Mouse (Mus musculus): ENCODE results near the gene Arsa. TPM values are rescaled to one million over a fixed set of nuclear protein-coding genes. Genes with fewer than 3 reads are reported as not detected.
A peak's percentile ranks its signal among the peaks of the same experiment; 100 is the strongest.

Gene Arsa
- polyA plus RNA-seq, 1 experiment: 221 TPM

DNA sequence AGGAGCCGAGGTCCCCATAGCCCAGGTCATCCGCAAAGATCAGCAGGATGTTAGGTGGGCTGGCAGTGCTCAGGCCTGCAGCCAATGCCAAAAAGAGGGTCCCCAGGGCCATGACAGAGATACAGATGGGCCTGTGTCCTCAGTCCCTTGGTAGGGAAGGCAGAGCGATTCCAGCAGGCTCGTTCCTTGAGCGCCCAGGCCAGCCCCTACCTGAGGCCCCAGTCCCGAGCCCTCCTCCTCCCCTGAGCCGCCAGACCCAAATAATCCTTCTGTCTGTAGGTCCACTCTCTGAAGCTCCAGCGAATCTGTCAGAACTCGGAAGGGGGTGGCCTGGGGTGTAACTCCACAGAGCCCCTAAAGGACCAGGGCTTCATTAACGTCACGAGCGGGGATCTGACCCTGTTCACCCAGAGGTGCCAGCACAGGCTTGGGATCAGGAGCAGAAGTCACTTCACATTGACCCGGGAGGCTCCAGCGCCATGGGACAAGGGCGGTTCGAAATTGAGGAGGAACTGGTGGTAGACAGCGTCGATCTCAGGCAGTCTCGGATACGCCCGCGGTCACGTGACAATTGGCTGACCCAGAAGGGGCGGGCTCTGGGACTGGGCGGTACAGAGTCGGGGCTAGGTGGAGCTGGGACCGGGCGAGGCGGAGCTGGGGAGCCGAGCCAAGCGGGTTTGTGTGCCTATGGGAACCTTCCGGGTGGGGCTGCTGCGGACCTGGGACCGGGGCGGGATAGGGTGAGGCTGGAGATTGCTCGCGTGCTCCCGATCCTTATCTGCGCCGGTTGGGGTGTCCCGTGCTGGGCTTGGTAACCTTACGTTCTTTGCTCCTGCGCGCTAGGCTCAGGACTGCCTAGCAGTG lies 1.4 kb downstream of the Arsa start:
- Histone ChIP-seq H3K4me3 (ENCODE audit: control insufficient read depth, low read depth, low read length) (peak overlapping the region; percentile 79), H3K27ac (ENCODE audit: control insufficient read depth, insufficient read depth, low read depth, low read length) (peak overlapping the region; percentile 63), H3K27me3 (ENCODE audit: control insufficient read depth, insufficient read depth, low read length) (no peaks in the 10 kb centered on the region), H3K36me3 (ENCODE audit: control insufficient read depth, insufficient read depth, low read length) (peaks cover 1% of the 10 kb centered on the region; the same call in 1 of the 2 replicates), H3K4me1 (ENCODE audit: control insufficient read depth, insufficient read depth, low read length) (peaks cover 27% of the 10 kb centered on the region)
- TF ChIP-seq CTCF (IDR thresholded peaks at IDR 0.05; ENCODE audit: control insufficient read depth, insufficient read depth, insufficient replicate concordance, low read depth, low read length) (no peak), POLR2A (IDR thresholded peaks at IDR 0.05; ENCODE audit: control insufficient read depth, low read depth, low read length) (peak; percentile 63)

DNA sequence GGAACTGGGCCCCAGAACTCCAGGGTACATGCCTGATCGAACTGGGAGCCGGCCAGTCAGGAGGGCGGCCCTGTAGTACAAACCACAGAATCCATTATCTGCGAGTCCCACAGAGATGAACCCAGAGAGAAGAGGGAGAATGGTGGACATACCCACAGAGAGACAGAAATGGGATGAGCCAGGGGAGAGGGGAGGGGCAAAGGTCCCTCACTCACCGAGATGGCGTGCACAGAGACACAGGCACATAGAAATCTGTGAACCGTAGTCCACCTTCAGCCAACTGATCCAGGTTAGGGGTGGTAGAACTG lies 2.0 kb downstream of the Arsa start:
- peaks cover 26% of the 10 kb centered on the region for H3K4me1 ChIP-seq (ENCODE audit: control insufficient read depth, insufficient read depth, low read length)
- peak overlapping the region; percentile 63 for H3K27ac ChIP-seq (ENCODE audit: control insufficient read depth, insufficient read depth, low read depth, low read length)
- H3K4me3 ChIP-seq (ENCODE audit: control insufficient read depth, low read depth, low read length): peak overlapping the region; percentile 79
- TF ChIP-seq POLR2A (IDR thresholded peaks at IDR 0.05; ENCODE audit: control insufficient read depth, low read depth, low read length) (no peak), CTCF (IDR thresholded peaks at IDR 0.05; ENCODE audit: control insufficient read depth, insufficient read depth, insufficient replicate concordance, low read depth, low read length) (no peak)
- H3K27me3 ChIP-seq (ENCODE audit: control insufficient read depth, insufficient read depth, low read length): no peaks in the 10 kb centered on the region
- peaks cover 1% of the 10 kb centered on the region; the same call in 1 of the 2 replicates for H3K36me3 ChIP-seq (ENCODE audit: control insufficient read depth, insufficient read depth, low read length)

DNA sequence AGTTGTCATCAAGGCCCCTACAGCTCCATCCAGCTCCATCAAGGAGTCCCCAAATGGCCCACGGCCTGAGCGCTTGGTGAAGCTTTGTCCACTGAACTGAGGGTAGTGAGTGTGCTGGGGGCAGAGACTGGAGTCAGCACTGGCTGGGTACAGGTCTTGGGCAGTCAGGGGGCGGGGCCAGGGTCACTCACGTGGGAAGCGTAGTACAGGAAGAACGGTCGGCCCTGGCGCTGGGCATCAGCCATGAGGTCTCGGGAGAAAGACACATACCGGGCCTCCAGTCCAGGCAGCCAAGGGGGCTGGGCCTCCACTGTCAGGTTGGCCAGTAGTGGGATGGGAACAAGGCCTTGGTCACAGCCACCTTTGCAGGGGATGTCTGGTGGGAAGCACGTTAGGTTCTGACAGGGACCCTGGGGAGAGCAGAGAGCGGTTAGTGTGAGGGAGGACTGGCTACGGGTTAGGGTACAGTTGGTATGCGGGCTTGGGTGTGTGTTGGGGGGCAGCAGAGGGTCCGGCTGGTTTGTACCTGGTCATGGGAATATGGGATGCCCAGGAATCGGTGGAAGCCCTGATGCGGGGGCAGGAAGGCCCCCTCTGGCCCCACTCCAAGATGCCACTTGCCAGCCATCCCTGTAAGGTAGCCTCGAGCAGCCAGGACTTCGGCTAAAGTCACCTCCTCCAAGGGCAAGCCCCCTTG lies 2.5 kb downstream of the Arsa start:
- Histone ChIP-seq H3K4me3 (ENCODE audit: control insufficient read depth, low read depth, low read length) (peak overlapping the region; percentile 79), H3K27me3 (ENCODE audit: control insufficient read depth, insufficient read depth, low read length) (no peaks in the 10 kb centered on the region), H3K27ac (ENCODE audit: control insufficient read depth, insufficient read depth, low read depth, low read length) (peak overlapping the region; percentile 63), H3K4me1 (ENCODE audit: control insufficient read depth, insufficient read depth, low read length) (peaks cover 25% of the 10 kb centered on the region), H3K36me3 (ENCODE audit: control insufficient read depth, insufficient read depth, low read length) (peaks cover 1% of the 10 kb centered on the region; the same call in 1 of the 2 replicates)
- TF ChIP-seq CTCF (IDR thresholded peaks at IDR 0.05; ENCODE audit: control insufficient read depth, insufficient read depth, insufficient replicate concordance, low read depth, low read length) (no peak), POLR2A (IDR thresholded peaks at IDR 0.05; ENCODE audit: control insufficient read depth, low read depth, low read length) (peak; percentile 22; the same call in 1 of the 2 replicates)

DNA sequence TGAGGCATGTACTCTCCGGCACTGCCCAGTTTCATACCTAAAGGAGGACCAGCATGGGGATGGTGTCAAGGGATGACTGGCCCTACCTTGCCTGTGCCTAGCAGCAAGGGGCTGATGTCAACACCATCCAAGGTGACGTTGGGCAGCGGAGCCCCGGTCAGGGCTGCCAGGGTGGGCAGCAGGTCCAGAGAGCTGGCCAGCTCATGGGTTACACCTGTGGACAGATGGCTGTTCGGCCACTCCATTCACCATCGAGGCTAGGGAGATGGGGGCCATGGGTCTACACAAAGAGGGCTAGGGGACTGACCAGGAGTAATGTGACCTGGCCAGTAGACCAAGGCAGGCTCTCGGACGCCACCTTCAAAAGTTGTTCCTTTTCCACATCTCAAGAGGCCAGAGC lies 3.3 kb downstream of the Arsa start:
- no peaks in the 10 kb centered on the region for H3K27me3 ChIP-seq (ENCODE audit: control insufficient read depth, insufficient read depth, low read length)

DNA sequence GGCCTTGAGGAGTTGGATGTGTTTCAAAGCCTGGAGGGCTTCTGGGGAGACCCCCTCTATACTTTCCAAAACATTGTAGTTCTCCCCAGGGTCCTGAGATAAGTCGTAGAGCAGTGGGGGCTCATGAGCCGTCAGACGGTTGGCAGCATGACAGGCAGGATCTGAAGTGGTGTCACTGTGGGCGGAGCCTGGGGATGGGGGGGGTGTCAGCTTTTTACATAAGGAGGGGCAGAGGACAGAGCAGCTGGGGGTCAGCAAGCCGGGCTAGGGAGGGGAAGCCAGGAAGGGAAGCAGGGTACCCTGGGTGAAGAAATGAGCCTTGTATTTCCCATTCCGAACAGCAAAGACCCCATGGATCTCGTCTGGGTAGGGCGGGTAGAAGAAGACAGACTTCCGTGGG lies 3.9 kb downstream of the Arsa start:
- Histone ChIP-seq H3K27ac (ENCODE audit: control insufficient read depth, insufficient read depth, low read depth, low read length) (no peak overlapping the region), H3K36me3 (ENCODE audit: control insufficient read depth, insufficient read depth, low read length) (peaks cover 1% of the 10 kb centered on the region; the same call in 1 of the 2 replicates), H3K4me1 (ENCODE audit: control insufficient read depth, insufficient read depth, low read length) (peaks cover 25% of the 10 kb centered on the region), H3K27me3 (ENCODE audit: control insufficient read depth, insufficient read depth, low read length) (no peaks in the 10 kb centered on the region), H3K4me3 (ENCODE audit: control insufficient read depth, low read depth, low read length) (no peak overlapping the region)
- no peak for TF ChIP-seq POLR2A (IDR thresholded peaks at IDR 0.05; ENCODE audit: control insufficient read depth, low read depth, low read length)
- no peak for TF ChIP-seq CTCF (IDR thresholded peaks at IDR 0.05; ENCODE audit: control insufficient read depth, insufficient read depth, insufficient replicate concordance, low read depth, low read length)

More for the DNA sequence above, 3.3 kb downstream of the Arsa start:
- peaks cover 25% of the 10 kb centered on the region for H3K4me1 ChIP-seq (ENCODE audit: control insufficient read depth, insufficient read depth, low read length)
- peak overlapping the region; percentile 79 for H3K4me3 ChIP-seq (ENCODE audit: control insufficient read depth, low read depth, low read length)
- H3K36me3 ChIP-seq (ENCODE audit: control insufficient read depth, insufficient read depth, low read length): peaks cover 1% of the 10 kb centered on the region; the same call in 1 of the 2 replicates
- no peak overlapping the region for H3K27ac ChIP-seq (ENCODE audit: control insufficient read depth, insufficient read depth, low read depth, low read length)
- no peak for TF ChIP-seq POLR2A (IDR thresholded peaks at IDR 0.05; ENCODE audit: control insufficient read depth, low read depth, low read length)
- no peak for TF ChIP-seq CTCF (IDR thresholded peaks at IDR 0.05; ENCODE audit: control insufficient read depth, insufficient read depth, insufficient replicate concordance, low read depth, low read length)

DNA sequence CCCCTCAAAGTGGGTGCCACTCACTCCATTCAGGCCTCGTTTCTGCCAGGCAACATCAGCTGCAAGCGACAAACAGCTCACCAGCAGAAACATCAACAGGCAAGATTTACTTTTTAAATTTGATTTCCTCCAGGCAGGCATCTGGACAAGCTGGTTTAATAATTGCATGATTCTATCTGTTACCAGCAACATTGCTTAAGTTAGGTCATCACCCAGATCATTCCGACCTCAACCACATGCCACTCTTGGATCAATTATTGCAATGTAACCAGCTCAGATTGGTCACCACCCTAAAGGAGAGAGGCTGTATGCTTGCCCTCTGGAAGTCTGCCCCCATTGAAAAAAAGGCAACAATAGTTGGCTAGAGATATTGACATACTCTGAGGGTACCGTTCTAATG lies 5.7 kb downstream of the Arsa start:
- no peak for TF ChIP-seq POLR2A (IDR thresholded peaks at IDR 0.05; ENCODE audit: control insufficient read depth, low read depth, low read length)
- no peak for TF ChIP-seq CTCF (IDR thresholded peaks at IDR 0.05; ENCODE audit: control insufficient read depth, insufficient read depth, insufficient replicate concordance, low read depth, low read length)
- H3K27ac ChIP-seq (ENCODE audit: control insufficient read depth, insufficient read depth, low read depth, low read length): no peak overlapping the region
- H3K36me3 ChIP-seq (ENCODE audit: control insufficient read depth, insufficient read depth, low read length): 0 out of 2 replicates have a peak, but pooled peaks cover 1% of the 10 kb centered on the region
- H3K4me3 ChIP-seq (ENCODE audit: control insufficient read depth, low read depth, low read length): no peak overlapping the region
- peaks cover 18% of the 10 kb centered on the region for H3K4me1 ChIP-seq (ENCODE audit: control insufficient read depth, insufficient read depth, low read length)
- H3K27me3 ChIP-seq (ENCODE audit: control insufficient read depth, insufficient read depth, low read length): no peaks in the 10 kb centered on the region

DNA sequence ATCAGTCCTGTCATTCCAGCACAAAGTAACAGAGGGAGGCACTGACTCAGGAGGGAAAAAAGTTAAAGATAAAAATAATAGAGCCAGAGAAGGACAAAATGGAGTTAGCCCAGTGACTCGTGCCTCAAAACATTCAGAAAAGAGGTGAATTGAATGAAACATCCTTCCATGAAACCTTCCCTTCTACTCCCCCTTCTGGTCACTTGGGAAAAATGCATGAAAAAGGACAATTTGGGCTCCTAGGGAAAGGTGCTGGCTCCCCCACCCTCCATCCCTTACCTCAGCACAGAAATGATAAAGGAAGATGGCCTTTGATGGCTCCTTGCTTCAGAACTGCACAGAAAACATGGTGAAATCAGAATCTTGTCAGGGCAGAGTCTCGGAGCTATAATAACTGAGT lies 8.6 kb downstream of the Arsa start:
- no peaks in the 10 kb centered on the region for H3K36me3 ChIP-seq (ENCODE audit: control insufficient read depth, insufficient read depth, low read length)
- H3K4me1 ChIP-seq (ENCODE audit: control insufficient read depth, insufficient read depth, low read length): no peaks in the 10 kb centered on the region
- no peak overlapping the region for H3K4me3 ChIP-seq (ENCODE audit: control insufficient read depth, low read depth, low read length)
- H3K27ac ChIP-seq (ENCODE audit: control insufficient read depth, insufficient read depth, low read depth, low read length): no peak overlapping the region
- no peaks in the 10 kb centered on the region for H3K27me3 ChIP-seq (ENCODE audit: control insufficient read depth, insufficient read depth, low read length)
- TF ChIP-seq CTCF (IDR thresholded peaks at IDR 0.05; ENCODE audit: control insufficient read depth, insufficient read depth, insufficient replicate concordance, low read depth, low read length) (no peak), POLR2A (IDR thresholded peaks at IDR 0.05; ENCODE audit: control insufficient read depth, low read depth, low read length) (no peak)
